Mouse (Mus musculus): Measurements from ENCODE around the gene Cntnap5c.
A peak's percentile ranks its signal among the peaks of the same experiment; 100 is the strongest.

The Cntnap5c gene

GRCm38 (mm10) chr17:58003322-58003721, 234.0 kb downstream of the Cntnap5c start:
- DNase-seq (ENCODE audit: low spot score in 2 of 2), result no peak

GRCm38 (mm10) chr17:58004491-58004890, 235.1 kb downstream of the Cntnap5c start:
- no peak for DNase-seq (ENCODE audit: low spot score in 2 of 2)

GRCm38 (mm10) chr17:58041178-58041577, 271.8 kb downstream of the Cntnap5c start:
- DNase-seq (ENCODE audit: low spot score in 2 of 2), result no peak

GRCm38 (mm10) chr17:58045149-58045548, 275.8 kb downstream of the Cntnap5c start:
- DNase-seq (ENCODE audit: low spot score in 2 of 2), result no peak

GRCm38 (mm10) chr17:58069912-58070311, 300.5 kb downstream of the Cntnap5c start:
- peak in 1 of 2 experiments; percentile 2 for DNase-seq (ENCODE audit: low spot score in 2 of 2)

GRCm38 (mm10) chr17:58082676-58083075, 313.3 kb downstream of the Cntnap5c start:
- DNase-seq (ENCODE audit: low spot score in 2 of 2), result peak; percentile 20 to 22

- no peak for DNase-seq (ENCODE audit: low spot score in 2 of 2)
Measured at GRCm38 (mm10) chr17:58104505-58104904, 335.1 kb downstream of the Cntnap5c start.

GRCm38 (mm10) chr17:58107901-58108300, 338.5 kb downstream of the Cntnap5c start:
- no peak for DNase-seq (ENCODE audit: low spot score in 2 of 2)

GRCm38 (mm10) chr17:58108335-58108734, 339.0 kb downstream of the Cntnap5c start:
- DNase-seq (ENCODE audit: low spot score in 2 of 2), result no peak

GRCm38 (mm10) chr17:58187171-58187570, 417.8 kb downstream of the Cntnap5c start:
- no peak for DNase-seq (ENCODE audit: low spot score in 2 of 2)

- DNase-seq (ENCODE audit: low spot score in 2 of 2), result no peak
Measured at GRCm38 (mm10) chr17:58201148-58201547, 431.8 kb downstream of the Cntnap5c start.

- no peak for DNase-seq (ENCODE audit: low spot score in 2 of 2)
Measured at GRCm38 (mm10) chr17:58268058-58268457, 498.7 kb downstream of the Cntnap5c start.

- DNase-seq (ENCODE audit: low spot score in 2 of 2), result no peak
Measured at GRCm38 (mm10) chr17:58351310-58351709, 581.9 kb downstream of the Cntnap5c start.

- no peak for DNase-seq (ENCODE audit: low spot score in 2 of 2)
Measured at GRCm38 (mm10) chr17:58356224-58356623, 586.9 kb downstream of the Cntnap5c start.

GRCm38 (mm10) chr17:58363582-58364267, 594.4 kb downstream of the Cntnap5c start:
- no peak for DNase-seq (ENCODE audit: low spot score in 2 of 2)

- no peak for DNase-seq (ENCODE audit: low spot score in 2 of 2)
Measured at GRCm38 (mm10) chr17:58370089-58370488, 600.7 kb downstream of the Cntnap5c start.

- peak in 1 of 2 experiments; percentile 6 for DNase-seq (ENCODE audit: low spot score in 2 of 2)
Measured at GRCm38 (mm10) chr17:58407769-58408168, 638.4 kb downstream of the Cntnap5c start.

- DNase-seq (ENCODE audit: low spot score in 2 of 2), result peak in 1 of 2 experiments; percentile 13
Measured at GRCm38 (mm10) chr17:58408756-58409155, 639.4 kb downstream of the Cntnap5c start.

- no peak for DNase-seq (ENCODE audit: low spot score in 2 of 2)
Measured at GRCm38 (mm10) chr17:58437443-58437842, 668.1 kb downstream of the Cntnap5c start.

Measured in cerebellum, postnatal 4 days (tissue).